Mouse (Mus musculus): ENCODE measurements around the gene Rad9b.

DNA sequence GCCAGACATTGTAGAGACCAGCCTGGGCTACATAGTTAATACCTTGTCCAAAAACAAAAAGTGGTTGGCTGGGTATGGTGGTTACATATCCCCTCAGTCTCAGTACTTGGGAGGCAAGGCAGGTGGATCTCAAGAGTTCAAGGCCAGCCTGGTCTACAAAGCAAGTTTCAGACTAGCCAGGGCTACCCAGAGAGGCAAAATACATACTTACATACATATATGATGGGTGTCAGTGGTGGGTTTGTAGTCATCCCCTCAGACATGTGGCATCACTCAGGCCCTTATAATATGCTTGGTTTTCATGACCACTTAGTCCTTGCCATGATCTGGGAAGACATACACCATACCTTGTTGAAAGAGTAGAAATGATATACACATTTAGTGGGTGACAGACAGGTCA lies 36.6 kb upstream of the Rad9b start:
- TF ChIP-seq CTCF (IDR thresholded peaks at IDR 0.05; ENCODE audit: insufficient read depth, low read length): no peak
- no peak for TF ChIP-seq POLR2A (IDR thresholded peaks at IDR 0.05; ENCODE audit: borderline replicate concordance, extremely low read depth, low read depth, low read length)
